Mouse (Mus musculus) heart, adult 18-20 months (tissue): ENCODE measurements around the gene Hivep2. TPM values are rescaled to one million over a fixed set of nuclear protein-coding genes. Genes with fewer than 3 reads are reported as not detected.

ENCODE experiments used
- DNase-seq, 2 experiments: peaks; one replicate each; pipeline ENCODE4 v3.0.0; 2021 to 2022; ENCODE audit warnings: mixed read lengths in 1 of 2
- total RNA-seq, 2 experiments: library from RNA; stranded (reverse); gene quantifications; 2 replicates each; pipeline ENCODE4 v1.2.3; 2021

The Hivep2 gene
- total RNA-seq, 2 experiments from 2014 or later: 18.4 to 18.8 TPM

- DNase-seq: no peak
Measured at GRCm38 (mm10) chr10:14168197-14168844, 202.4 kb downstream of the Hivep2 start.

DNA sequence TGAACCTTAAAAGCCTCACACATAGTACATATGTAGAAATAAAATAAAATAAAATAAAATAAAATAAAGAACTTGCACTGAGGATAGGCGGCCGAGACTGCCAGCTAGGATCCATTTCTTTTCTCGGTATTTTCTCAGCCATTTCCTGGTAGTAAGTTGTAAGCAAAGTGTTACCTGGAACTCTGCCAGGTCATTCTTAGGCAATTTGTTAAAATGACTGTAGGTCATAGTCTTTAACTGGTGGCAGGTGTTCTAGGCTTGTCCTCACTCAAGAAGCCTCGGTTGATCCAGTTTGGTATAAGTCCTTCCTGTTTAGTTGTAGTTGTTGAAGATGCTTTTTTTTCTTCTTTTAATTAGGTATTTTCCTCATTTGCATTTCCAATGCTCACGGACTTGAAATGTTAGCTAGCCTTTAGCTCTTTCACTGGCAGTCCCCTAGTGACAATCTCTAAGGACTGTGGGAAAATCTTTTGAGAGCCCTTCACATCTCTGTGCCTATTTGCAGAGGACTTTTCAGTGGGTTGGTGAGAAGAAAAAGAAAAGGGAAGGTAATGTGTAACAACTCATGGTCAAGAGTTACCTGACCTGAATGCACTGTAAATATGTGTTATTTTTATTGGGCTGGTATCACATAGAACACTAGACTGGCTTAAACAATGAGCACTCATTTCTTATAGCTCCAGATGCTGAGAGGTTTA, 203.1 kb downstream of the Hivep2 start:
- no peak for DNase-seq

DNA sequence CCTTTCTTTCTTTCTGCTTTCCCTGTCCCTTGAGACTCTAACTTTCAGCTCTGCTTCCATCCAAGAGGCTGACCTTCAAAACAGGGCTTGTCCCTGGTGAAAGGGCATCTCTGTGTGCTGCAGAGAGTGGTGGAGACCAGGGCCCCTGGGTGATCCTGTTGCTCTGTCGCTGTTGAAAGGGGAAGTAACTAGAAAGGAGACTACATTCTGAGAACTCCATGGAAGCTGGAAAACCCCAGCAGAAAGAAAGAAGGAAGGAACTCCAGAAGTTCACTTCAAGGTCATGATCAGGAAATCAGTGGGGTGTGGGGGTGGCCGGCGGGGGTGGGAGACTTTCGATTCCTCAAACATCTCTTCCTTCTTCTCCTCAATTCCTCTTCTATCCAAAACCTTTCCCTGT, 208.2 kb downstream of the Hivep2 start:
- DNase-seq: peak in 1 of 2 experiments; percentile 43

DNA sequence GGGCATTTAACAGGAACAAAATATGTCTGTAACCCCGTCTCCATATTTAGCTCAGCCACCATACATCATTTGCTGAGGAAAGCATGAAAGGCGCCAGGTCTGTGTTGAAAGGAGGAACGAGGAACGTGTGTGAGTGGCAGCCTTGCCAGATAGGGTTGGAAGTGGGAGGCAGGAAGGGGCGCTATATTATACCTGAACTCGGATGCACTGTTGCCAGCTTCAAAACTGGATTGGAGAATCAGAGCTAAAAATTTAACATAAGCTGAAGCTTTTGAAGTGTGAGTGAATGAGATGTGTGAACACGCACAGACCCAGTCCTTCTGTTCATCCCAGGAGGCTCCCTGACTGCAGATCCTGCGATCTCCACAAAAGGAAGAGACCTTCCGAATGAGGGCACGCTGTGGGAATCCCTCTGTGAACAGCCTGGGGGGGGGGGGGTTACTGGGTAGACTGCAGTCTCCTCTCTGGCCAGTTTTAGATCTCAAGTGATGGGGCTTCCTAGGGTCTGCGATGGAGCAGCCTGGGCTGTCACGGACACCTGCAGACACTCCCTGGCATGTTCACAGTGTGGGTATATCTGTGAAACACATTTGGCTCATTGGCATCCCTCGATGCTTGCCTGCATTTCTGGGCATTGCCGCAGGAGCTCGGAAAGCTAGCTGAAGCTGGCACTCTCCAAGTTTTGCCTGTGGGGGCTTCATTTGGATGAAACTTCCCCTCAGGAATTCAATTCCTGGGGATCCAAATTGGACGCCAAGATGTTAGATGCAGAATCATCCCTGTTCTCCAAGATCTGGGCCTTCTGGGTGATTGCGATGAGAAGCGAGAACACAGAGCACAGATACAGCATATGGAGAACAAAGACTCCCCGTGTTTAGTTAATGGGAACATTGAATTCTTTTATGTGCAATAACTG, 213.8 kb downstream of the Hivep2 start:
- no peak for DNase-seq

GRCm38 (mm10) chr10:14186352-14186976, 220.6 kb downstream of the Hivep2 start:
- DNase-seq: peak in 1 of 2 experiments; percentile 39

DNA sequence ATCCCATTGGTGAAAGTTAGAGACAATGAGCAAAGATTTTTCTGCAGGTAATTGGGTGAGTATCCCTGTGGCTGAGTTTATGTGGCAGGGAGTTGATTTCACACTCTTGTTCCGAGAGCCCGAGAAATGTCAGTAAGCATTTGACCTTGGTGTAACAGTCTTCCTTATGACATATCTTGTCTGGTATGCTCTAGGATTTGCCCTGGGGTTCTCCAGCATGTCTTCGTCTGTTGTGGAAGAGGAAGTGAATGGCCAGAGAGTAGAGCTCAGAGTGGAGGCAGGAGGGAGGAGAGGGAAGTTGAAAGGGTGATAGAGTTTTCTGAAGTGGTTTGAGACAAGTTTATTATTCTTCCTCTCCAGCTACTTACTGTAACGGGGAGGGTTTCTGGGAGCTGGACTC, 223.2 kb downstream of the Hivep2 start:
- no peak for DNase-seq

DNA sequence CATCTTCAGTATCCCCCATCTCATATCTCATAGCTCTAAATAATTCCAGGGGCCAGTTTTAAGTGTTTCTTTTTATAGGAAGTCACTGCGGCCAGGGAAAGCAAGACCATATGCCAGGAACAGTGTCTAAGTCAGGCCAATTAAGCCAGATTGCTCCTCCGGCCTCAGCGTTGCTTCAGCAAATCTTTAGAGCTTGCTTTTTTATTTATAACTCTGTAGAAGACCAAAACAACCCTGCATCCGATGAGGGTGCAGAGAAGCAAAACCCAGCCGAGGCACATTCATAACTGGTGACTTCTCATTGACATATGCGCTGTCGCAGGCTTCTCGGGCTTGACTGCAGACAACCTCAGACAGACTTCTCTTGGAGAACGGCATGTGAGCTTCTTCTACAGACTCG, 225.3 kb downstream of the Hivep2 start:
- DNase-seq: peak; percentile 28 to 33

DNA sequence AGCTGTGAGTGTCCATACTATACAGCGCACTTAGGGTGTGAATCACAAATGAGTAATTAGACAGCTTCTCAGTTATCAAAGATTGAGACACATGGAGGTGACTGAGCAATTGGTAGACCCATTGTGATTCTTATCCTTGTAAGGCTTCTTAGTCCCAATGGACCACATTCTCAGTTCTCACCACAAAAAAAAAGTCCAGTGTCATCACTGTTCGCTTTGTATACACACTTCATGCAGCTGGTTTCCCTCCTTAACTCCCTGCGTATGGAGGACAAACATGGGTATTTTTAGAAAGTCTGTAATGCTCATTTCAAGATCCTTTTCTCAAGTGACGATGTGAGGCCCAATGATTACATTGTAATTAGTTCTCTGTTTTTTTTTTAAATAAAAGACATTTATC, 226.3 kb downstream of the Hivep2 start:
- no peak for DNase-seq

DNA sequence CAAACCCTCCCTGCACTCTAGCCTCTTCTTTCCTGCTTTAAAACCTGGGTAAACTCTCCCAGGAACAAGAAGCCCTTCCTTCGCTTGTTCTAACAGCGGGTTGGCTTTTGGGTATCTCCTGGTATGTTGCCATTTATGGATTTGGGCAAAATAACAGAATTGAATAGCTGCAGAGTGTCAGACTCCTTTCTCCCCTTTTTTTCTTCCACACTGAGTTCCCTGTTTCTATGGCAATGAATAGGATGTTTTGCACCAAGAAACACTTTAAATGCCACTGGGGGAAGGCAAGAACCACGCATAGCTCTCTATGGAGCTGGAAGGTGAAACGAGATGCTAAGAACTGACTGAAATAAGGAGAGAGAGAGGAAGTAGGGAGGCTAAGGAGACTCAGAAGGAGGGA, 227.8 kb downstream of the Hivep2 start:
- no peak for DNase-seq

DNA sequence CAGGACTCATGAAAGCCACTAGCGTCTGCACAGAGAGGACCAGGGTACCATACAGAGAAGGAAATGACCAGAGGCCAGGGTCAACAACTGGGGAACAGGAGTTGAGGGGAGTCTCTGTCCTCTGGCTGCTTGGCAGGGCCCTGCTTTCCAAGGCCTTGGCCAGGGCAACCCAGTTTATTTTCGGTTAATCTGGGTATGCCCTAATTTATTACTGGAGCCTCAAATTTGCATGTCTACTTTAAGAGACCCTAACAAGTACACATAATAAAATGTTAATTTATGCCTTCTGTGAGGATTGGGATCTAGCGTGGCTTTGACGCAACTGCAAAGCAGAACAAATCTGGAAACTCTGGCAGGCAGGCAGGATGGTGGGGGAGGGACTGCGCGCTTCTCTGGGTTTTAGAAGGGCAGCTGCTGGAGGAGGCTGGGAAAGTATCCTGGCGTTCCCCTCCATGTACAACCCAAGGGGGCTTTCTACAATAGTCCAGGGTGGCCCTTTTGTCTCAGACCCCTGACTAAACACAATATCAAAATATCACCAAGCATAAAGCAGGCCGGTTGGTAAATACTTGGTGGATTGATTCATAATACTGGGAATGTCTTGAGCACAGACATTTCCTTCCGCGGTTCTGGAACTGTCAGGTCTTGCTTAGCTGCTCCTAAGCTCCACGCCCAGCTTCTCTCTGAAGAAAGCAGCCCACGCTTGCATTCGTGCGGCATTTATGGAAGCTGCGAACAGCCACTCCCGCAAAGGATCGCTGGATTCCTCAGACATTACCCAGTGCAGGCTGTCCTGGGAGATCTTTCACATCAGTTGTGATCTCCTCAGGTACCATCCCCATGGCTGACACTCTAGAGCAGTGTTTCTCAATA, 230.1 kb downstream of the Hivep2 start:
- DNase-seq: no peak

- no peak for DNase-seq
Measured at GRCm38 (mm10) chr10:14196785-14197184, 230.9 kb downstream of the Hivep2 start.

DNA sequence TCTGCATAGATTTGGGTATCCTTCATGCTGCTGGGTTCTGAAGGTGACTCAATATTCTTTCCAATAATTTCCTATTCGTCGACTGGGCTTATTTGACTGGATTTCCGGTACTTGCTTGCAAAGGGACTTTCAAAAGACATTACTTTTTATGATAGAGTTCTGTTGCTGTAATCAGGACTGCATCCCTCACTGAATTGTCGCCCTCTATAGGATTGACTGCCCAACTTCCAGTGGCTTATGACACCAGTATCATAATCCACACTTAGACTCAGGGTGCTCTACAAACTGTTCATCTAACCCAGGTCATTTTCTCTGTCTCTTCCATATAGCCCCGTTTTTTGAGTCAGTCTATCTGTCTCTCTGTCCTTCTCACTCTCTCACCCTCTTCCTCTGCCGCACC, 231.4 kb downstream of the Hivep2 start:
- no peak for DNase-seq

- no peak for DNase-seq
Measured at GRCm38 (mm10) chr10:14199332-14199731, 233.5 kb downstream of the Hivep2 start.

- DNase-seq: peak; percentile 61 to 86
Measured at GRCm38 (mm10) chr10:14200310-14200709, 234.4 kb downstream of the Hivep2 start.

Other genes starting within 250 kb of the Hivep2 start
- gene Aig1, start 97.1 kb upstream of the Hivep2 start, total RNA-seq: 10 to 100 TPM; 56.8 to 61.4 TPM